Mouse (Mus musculus): ENCODE measurements around the gene Tspoap1.

The Tspoap1 gene

DNA sequence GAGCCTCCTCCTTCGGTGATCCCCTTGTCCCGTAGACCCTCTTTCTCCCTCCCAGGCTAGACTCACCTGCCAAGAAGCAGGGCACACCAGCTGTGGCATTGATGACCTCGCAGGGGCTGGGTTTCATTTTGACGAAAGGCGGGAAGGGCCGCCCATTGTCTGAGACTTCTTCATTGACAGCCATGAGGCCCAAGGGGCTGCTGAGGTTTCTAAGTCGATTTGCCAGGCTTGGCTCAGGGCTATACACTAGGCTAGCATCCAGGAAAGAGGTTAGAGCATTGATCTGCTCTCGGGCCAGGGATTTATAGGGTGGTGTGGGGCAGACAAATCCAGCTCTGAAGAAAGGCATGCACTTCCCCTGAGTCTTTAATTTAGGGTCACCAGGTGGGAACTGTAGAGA lies 54.5 kb downstream of the Tspoap1 start:
- no peak for DNase-seq

DNA sequence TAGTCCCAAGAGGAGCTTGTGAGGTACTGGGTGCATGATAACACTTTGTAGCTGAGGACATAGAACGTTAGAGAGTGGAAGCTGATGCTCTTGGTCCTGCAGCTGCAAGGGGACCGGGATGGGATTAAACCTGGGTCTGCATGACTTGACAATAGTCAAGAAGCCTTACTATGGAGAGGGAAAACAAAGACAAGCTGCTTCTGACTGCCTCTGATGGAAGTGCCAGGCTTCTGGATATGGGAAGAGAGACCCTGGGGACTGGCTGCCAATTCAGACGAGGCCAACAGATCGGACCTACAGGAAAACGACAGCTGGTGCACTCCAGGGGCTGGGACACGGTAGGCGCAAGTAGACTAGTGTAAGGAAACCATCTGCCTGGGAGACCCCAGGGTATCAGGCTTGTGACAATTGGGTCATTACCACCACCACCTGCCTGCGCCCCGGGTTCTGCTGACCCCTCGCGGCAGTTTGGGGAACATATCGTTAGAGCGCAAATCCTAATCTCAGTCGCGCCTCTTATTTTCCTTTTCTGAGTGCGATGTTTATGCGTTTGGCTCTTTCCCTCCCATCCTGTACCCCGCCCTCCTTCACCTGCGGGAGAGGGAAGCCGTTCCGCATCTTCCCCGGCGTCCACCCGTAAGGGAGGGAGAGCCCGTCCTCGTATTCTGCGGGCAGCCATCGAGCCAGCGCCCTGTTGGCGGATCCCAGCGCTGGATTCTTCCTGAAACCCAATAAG lies 56.5 kb downstream of the Tspoap1 start:
- DNase-seq = peak; percentile 34

DNA sequence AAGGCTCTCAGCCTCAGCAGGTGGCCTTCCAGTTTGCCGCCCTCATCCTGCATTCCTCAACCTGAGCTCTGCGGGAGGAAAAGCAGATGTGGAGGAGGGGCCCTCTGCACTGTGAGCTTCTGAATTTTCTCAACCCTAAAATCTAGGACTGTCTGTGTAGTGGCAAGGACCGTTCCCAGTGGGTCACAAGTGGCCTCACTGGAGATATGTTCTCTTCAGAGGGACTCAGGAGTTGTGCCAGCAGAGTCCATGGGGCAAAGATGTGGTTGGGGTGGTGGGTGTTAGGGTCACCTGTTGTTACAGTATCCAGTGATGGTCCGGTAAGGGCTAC lies 57.1 kb downstream of the Tspoap1 start:
- no peak for DNase-seq

GRCm38 (mm10) chr11:87821502-87821901 lies 61.2 kb downstream of the Tspoap1 start:
- DNase-seq = no peak

DNA sequence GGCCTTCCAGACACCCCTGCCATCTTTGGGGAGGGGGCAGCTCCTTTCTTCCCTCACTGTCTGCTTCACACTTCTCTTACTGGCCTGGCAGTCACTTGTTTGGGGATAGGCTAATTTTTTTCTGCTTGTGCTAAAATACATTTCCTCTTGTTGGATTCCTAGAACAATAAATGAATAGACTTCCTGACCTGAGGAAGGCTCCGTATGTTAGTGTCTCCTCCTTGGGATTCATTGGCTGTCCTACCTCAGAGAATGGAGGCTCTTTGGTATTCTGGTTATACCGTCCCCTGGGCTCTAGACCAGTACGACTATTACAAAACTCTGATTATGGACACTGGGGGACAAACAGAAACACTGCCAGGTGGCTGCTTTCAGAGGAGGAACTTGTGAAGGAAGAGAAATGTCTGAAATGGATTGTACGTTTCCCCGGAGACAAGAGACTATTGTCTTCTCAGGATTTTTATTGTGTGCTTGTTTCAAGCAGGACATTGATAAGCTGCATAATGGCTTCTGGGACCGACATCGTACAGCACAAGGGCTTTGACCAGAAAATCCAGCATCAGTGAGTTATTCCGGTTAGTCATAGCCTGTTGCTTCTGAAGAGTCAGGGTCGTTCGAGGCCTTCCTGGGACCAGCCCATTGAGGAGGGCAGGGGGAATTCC lies 68.0 kb downstream of the Tspoap1 start, which contains the start of gene Lpo:
Lpo (minus strand) TSS at position 51 of the 662 bp plus-strand sequence.
- no peak for DNase-seq

Measured in lung, postnatal 10 days (tissue).